Mouse (Mus musculus) kidney, postnatal 4 days (tissue): ENCODE results near the gene Ddx4.
"Not testable (repeated sequence)": the region's sequence is repeated elsewhere in the genome, so short reads cannot be mapped to it uniquely, and the experiment has no call there.

Experiments
- DNase-seq, 2 experiments: peaks; one replicate each; pipeline ENCODE4 v3.0.0; 2021; ENCODE audit warnings: mixed read lengths in 2 of 2

Ddx4 gene

GRCm38 (mm10) chr13:112635174-112635837, 17.0 kb downstream of the Ddx4 start:
- no peak for DNase-seq

GRCm38 (mm10) chr13:112625566-112625965, 26.7 kb downstream of the Ddx4 start:
- no peak for DNase-seq

DNA sequence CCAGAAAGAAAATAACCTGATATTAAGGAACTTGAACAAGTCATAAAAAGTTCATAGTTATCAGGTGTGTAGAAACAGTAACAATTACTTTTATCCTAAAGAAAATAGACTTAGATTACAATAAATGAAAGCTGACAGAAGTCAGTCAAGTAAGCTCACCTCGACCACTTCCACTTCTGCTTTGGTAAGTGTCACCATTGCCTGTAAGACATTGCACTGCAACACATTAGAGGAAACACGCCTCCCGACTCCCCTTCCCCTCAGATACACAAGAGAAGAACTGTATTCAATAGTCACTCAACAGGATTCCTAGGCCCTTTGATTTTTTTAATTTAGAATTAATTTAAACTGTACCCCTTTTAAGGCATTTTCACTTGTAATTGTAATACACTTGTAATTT, 27.7 kb downstream of the Ddx4 start:
- no peak for DNase-seq

GRCm38 (mm10) chr13:112623656-112624055, 28.6 kb downstream of the Ddx4 start:
- DNase-seq = no peak

DNA sequence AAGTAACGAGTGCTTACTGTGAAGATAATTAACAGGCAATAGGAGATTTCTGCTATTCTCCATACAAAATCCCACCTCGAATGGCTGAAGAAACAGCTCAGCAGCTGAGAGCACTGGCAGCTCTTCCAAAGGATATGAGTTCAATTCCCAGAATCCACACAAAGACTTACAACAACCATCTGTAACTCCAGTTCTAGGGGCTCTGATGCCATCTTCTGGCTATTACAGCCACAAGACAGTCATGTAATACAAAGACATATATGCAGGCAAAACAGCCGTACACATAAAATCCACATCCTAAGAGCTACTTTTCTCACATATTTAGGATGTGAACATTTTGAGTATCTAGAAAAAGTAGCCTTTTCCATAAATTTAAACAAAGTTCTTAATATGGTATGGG, 30.7 kb downstream of the Ddx4 start:
- DNase-seq = no peak

DNA sequence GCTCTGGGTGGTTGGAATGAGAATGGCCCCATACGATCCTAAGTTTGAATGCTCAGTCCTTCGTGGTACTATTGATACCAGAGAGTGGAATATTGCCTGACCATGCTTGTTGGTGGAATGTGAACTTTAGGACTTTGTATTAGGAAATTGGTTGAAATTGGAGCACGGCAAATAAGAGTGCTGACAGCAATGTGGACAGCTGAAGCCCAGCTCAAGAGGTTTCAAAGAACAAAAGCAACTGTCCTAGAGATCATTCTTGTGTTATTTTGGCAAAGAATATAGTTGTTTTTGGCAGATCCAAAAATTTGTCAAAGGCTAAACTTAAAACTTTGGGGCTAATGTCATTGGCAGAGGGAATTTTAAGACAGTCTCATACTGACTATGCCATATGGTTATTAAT, 43.7 kb downstream of the Ddx4 start:
- DNase-seq = no peak

DNA sequence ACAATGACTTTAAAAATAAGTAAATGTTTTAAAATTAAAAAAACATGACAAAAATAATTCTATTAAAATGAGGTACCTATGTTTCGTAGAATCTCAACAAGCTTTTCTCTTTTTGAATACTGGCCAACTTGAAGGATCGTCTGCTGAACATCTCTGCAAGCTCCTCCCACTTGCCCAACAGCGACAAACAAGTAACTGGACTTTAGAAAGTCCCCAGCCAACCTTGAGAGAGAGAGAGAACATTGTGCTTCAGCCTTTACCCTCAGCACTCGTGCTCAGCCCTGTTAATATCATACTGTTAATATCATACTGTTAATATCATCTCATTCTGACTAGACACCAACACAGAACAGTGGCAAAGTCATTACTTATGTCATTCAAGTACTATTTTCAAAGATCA, 47.9 kb downstream of the Ddx4 start:
- DNase-seq = no peak

DNA sequence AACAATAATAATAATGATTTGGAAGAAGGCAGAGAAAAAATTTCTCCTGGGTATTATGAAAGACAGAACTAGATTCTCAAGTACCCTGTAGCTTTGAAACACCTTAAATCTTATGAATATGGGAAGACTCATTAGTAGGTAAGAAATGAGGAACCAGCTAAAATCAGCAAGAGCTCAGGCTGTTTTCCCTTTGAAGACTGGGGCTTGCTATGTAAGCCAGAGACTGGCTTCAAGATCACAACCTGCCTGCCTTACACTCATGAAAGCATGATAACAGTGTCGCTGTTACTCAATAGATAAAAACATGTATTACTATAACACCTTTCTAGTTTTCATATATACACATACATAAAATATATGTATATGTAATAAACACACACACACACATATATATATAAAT, 48.4 kb downstream of the Ddx4 start:
- DNase-seq = no peak

DNA sequence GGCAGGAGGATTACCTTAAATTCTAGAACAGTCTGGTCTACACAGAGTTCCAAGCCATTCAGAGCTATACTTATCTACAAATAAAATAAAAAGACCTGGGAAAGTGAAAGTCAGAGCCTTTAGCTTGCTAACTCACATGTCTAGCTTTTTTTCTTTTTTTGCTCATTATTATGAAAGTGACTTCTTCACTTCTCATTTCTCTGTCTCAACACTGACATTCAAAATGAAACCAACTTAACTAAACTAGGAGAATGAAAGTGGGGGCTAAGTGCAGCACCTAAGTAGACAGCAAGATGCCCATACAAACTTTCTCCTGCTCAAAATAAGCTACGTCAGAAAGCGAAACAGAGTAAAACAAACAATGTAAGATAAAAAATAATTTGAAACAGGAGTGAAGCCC, 49.7 kb downstream of the Ddx4 start:
- no peak for DNase-seq

DNA sequence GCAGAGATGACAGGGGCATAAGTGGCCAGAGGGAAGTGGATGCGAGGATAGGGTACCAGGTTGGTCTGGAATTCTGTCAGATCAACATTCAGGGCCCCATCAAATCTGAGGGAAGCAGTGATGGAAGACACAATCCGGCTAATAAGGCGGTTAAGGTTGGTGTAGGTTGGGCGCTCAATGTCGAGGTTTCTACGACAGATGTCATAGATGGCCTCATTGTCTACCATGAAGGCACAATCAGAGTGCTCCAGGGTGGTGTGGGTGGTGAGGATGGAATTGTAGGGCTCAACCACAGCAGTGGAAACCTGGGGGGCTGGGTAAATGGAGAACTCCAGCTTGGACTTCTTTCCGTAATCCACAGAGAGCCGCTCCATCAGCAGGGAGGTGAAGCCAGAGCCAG, 58.0 kb downstream of the Ddx4 start, which contains the start of gene Il31ra:
Gene Il31ra (minus strand): TSS at position 101 of the 400 bp plus-strand sequence.
- DNase-seq = not testable (repeated sequence)

DNA sequence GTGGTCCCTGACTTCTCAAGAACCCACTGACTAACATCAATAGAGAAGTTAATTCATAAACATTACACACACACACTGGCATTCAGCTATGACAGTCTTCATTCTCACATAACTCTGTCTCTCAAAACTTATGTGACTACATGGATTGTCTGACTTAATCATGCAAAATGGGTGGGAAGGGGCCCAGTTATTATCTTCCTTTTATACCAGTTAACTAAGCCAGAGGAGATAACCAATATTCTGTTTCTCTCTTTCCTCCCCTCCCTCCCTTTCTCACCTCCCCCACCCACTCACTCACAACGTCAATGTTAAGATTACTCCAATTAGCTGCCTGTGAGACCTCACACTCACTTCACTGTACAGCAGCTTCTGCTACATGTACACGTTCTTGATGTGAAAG, 62.0 kb downstream of the Ddx4 start:
- no peak for DNase-seq

GRCm38 (mm10) chr13:112589625-112590024, 62.6 kb downstream of the Ddx4 start:
- DNase-seq = no peak

DNA sequence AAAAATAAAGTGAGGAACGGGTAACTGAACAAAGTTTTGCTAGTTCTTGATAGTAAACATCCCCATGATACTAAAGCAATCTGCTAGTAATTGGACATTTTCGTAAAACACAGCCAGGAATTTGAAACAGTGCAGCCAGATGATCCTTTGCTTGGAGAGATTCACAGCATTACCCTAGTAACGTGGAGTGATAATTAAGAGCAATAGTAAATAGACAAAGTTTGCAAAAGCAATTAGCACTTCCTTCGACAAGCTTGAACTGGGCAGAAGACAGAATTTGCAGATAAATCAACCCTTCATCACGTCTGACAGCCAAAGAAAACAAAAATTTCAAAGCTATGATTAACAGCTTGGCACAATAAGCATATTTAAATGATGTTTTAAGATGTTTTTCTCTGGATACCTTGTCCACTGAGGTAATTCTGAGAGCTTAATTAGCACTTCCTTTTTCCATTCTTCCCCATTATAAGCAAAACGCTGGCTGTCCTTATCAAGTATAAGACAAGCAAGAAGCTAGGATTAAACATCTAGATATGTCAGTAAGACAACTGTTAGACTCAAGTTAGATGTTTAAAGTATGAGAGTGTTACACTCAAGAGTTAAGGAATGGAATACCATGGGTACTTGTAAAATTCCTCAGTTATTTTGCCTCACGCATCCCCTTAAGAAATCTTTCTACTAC, 67.6 kb downstream of the Ddx4 start:
- no peak for DNase-seq

DNA sequence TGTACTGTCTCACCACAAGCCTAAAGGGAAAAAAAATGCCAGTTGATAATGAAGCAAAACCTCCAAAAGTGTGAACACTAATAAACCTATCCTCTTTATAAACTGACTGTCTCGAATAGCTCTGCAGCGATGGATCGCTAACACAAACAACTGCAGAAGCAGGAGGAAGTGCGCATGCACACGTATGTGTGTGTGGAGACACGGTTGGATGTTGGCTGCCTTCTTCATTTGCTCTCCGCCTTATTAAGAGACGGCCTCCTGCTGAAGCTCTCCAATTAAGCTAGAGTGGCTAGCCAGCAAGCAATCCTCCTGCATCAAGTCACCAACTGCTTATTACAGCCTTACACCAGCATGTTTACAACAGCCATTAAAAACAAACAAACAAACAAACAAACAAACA, 70.0 kb downstream of the Ddx4 start:
- DNase-seq = no peak

DNA sequence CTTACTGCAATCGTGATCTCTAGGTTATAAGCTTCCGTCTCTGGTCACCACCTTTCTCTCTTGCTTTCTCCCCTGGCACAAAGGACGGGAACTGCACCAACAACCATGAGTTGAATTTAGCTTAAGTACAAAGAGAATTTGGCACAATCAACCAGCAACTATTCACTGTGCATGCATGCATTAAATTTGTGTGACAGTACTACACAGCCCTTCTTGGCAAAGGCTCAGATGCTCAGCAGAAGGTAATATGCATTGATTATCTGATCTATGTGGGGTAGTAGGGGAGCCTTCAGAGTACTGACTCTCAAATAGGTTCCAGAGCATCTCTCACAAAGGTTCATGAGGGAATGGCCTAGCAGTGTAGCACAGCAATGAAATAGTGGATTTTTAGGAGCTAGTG, 70.5 kb downstream of the Ddx4 start:
- DNase-seq = no peak

GRCm38 (mm10) chr13:112580590-112581320, 71.5 kb downstream of the Ddx4 start:
- no peak for DNase-seq

DNA sequence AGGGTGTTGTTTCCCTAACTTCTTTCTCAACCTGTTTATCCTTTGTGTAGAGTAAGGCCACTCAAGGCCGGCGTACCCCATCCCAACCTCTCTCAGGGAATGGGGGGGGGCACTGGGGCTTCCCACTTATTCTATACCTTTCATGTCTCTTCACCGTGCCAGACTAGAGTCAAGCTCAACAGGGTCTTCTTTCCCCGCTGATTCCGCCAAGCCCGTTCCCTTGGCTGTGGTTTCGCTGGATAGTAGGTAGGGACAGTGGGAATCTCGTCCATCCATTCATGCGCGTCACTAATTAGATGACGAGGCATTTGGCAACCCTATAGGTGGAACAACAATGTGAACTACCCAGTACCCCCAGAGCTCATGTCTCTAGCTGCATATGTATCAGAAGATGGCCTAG, 74.2 kb downstream of the Ddx4 start:
- DNase-seq = peak; percentile 98 to 100

DNA sequence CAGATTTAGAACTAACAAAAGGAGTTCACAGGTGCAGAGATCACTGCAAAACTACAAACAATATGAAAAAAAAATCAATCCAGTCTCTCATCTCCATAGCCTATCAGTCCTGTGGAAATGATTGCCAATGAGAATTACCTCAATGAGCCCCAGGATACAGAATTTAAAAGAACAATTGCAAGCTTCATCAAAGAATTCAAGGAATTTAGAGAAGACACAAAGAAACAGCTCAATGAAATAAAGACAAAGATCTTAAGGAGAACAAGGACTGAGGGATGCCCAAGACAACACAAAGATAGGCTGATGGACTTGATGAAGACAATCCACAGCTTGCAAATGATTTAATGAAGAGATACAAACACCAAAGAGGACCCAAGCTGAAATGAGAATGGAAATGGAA, 78.5 kb downstream of the Ddx4 start:
- DNase-seq = no peak

DNA sequence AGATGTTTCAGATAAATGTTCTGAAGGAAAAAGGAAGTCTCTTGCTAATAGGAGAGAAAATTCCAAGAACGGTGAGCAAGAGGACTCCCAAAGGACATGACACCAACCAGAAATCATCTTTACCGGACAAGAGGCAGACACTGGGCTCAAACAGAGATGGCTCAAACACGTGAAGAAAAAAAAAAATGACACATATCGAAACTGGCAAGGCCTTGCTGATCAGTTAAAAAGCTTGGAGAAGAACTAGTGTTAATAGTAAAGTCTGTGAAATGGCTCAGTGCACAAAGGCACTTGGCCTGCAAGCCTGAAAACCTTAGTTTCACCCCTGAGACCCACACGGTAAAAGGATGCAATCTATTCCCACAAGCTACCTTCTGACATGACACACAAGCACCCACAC, 81.5 kb downstream of the Ddx4 start:
- DNase-seq = no peak

GRCm38 (mm10) chr13:112569606-112570005, 82.7 kb downstream of the Ddx4 start:
- no peak for DNase-seq

DNA sequence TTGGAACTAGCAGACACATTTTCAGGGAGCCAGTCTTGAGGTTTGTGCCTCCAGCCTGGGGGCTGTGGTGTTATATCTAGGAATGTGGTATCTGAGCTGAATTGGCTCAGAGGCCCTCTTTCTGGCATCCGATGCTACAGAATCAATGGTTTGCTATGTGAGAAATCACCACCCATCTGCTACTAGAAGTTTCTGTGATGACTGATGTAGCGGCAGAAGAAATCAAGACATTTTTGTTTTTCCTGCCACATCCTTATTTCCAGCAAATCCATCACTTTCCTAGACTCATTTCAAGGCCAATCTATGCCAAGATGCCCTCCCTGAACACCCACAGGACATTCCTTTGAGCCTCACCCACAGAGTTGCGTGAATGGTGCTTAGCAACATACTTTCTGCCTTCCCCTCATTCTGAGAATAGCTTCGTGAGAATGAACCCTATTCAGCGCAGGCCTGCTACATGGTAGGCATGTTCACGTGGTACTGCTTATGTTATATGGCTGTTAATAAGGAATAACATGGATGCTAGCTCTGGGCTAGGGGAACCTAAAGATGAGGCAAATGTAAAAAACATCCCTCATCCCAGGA, 91.6 kb downstream of the Ddx4 start:
- DNase-seq = no peak

DNA sequence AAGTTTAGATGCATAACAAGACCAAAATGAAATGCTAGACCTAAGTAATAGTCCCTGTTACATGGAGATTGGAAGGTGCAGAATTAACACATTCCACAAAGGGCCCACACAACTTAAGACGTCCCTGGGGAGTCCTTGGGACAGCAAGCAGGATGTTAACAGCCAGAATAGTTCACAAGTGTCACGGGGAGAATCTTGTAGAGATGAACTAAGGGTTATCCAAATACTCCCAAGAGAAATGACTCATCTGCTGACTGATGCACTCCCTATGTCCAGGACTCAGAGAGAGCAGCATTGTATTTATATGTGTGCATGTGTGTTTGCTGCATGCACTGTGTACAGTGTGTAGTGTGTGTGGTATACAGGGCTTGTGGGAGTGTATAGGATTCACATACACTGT, 95.8 kb downstream of the Ddx4 start:
- no peak for DNase-seq

DNA sequence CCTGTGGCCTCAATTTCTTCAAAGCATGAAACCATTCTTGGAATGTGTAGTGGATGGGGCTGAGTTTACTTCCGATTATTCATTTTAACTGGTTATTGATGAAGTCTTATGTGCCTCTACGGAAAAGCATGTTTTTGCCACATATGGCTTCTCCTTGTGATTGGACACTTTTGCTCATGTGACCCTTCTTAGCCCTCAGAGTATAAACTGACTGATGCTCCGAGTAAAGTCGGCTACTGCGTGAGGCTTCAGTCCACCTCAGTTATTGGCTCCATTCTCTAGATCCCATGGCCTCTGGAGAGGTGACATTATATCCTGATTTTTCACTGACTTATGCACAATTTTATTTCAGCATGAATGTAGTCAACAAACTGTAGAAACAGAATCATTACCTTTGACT, 99.0 kb downstream of the Ddx4 start:
- DNase-seq = no peak
